16 mouse cellular contexts compared by ENCODE assay signal in the genomic region with DNA sequence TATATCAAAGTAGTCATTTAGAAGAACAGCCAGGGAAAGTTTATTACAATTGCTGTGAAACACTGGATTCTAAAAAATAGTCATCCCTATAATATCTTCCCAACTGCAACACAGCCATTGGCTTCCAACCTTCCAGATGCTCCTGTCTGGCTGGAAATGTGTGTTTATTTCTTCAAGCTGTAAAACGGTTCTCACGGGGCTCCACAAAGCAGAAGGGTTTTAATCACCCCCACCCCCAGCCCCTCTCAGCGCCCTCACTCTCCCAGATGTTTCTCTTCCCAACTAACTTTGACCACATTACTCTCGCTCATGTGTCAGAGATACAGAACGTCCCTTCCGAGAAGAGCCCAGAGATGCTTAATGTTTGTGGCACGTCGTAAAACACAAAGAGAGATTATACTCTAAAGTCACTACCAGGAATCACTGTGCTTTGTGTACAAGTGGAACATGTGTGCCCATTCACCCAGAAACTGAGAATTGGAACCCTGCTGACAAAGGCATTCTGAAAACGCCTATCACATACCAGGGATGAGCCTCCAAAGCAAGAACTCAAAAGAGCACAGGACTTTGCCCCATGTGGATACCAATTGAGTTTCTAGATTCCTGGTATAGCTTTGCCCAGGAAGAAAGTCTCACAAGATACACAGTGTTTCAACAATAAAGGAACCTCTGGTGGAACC. TPM values are rescaled to one million over a fixed set of nuclear protein-coding genes. Genes with fewer than 3 reads are reported as not detected.
DNase-seq lines count a peak whose midpoint lies in the region; ATAC-seq and TF ChIP-seq lines count a peak whose summit lies in the region.
"Had no signal": no experiment of that assay in that cellular context is flagged by ENCODE, and none has a peak within 500 bp of the region (broad histone marks: within the 10 kb centered on the region; RNA-seq: fewer than 3 reads in every experiment).

No protein-coding gene starts in this region.

- H3K27me3 ChIP-seq in limb, embryonic 15.5 days = no peaks in the 10 kb centered on the region
- no peaks in the 10 kb centered on the region for H3K27me3 ChIP-seq in forebrain, embryonic 14.5 days (replicated peaks; ENCODE audit: control insufficient read depth, insufficient read depth, low read length)
- H3K27me3 ChIP-seq: CH12.LX had no signal

- H3K9ac ChIP-seq in limb, embryonic 15.5 days = no peak overlapping the region
- no peak overlapping the region for H3K9ac ChIP-seq in forebrain, embryonic 14.5 days (ENCODE audit: low read length)
- H3K9ac ChIP-seq: hindbrain, embryonic 14.5 days had no signal

- ATAC-seq in limb, embryonic 15.5 days (ENCODE audit: insufficient number of reproducible peaks, low FRiP score, low TSS enrichment, low read depth) = peak; percentile 64
- no peak for ATAC-seq in forebrain, embryonic 14.5 days

- H3K9me3 ChIP-seq in limb, embryonic 15.5 days = no peaks in the 10 kb centered on the region
- no peaks in the 10 kb centered on the region for H3K9me3 ChIP-seq in forebrain, embryonic 14.5 days (replicated peaks; ENCODE audit: control insufficient read depth, low read length)
- H3K9me3 ChIP-seq: megakaryocyte, embryonic 14.5 days had no signal

- no peak overlapping the region for H3K4me3 ChIP-seq in lung, adult 2 months (replicated peaks; ENCODE audit: extremely low read depth, low read depth, low read length)
- no peak overlapping the region for H3K4me3 ChIP-seq in limb, embryonic 15.5 days
- H3K4me3 ChIP-seq in forebrain, embryonic 14.5 days (ENCODE audit: low read depth, low read length) = no peak overlapping the region
- H3K4me3 ChIP-seq: megakaryocyte, embryonic 14.5 days; myocyte had no signal

- H3K27ac ChIP-seq in limb, embryonic 15.5 days = peak overlapping the region; percentile 18; the same call in 1 of the 2 replicates
- no peak overlapping the region for H3K27ac ChIP-seq in forebrain, embryonic 14.5 days (ENCODE audit: low read depth, low read length)
- H3K27ac ChIP-seq: hindbrain, embryonic 14.5 days had no signal

- no peak for TF ChIP-seq POLR2A in lung, adult 2 months (IDR thresholded peaks at IDR 0.05; ENCODE audit: borderline replicate concordance, extremely low read depth, low read depth, low read length)

- no peak for TF ChIP-seq CTCF in lung, adult 2 months (IDR thresholded peaks at IDR 0.05; ENCODE audit: insufficient read depth, low read length)

- H3K4me1 ChIP-seq in lung, adult 2 months (ENCODE audit: control insufficient read depth, insufficient read depth, low read length) = no peaks in the 10 kb centered on the region; the same call in 1 of the 2 replicates
- peaks cover 7% of the 10 kb centered on the region; the same call in 1 of the 2 replicates for H3K4me1 ChIP-seq in limb, embryonic 15.5 days
- no peaks in the 10 kb centered on the region for H3K4me1 ChIP-seq in forebrain, embryonic 14.5 days (ENCODE audit: control insufficient read depth, insufficient read depth, low read length)
- H3K4me1 ChIP-seq: megakaryocyte, embryonic 14.5 days had no signal

- no peak overlapping the region for H3K4me2 ChIP-seq in limb, embryonic 15.5 days
- no peak overlapping the region for H3K4me2 ChIP-seq in forebrain, embryonic 14.5 days (ENCODE audit: low read length)
- H3K4me2 ChIP-seq: hindbrain, embryonic 14.5 days had no signal

- DNase-seq in lung, adult 2 months = peak; percentile 1
- no peak for DNase-seq in lung, postnatal 25 days (ENCODE audit: low spot score)
- DNase-seq in forelimb bud, embryonic 11.5 days (ENCODE audit: low read depth, low spot score) = peak; percentile 42
- DNase-seq in kidney, adult 9 months = peak; percentile 59
- DNase-seq in cerebellum, postnatal 10 days = no peak
- no peak for DNase-seq in forebrain, embryonic 14.5 days (ENCODE audit: low spot score)
- DNase-seq in yolk sac, embryonic 10.5 days (ENCODE audit: low spot score) = no peak
- DNase-seq: adrenal gland, postnatal 36 days; cerebellum, adult 11-12 months; liver; thymus, adult 18-20 months had no signal

- 64% methylated on average over 9 of the region's 9 CpGs for WGBS in lung, adult 2 months
- 23% methylated on average over 9 of the region's 9 CpGs for WGBS in limb, embryonic 15.5 days
- 64% methylated on average over 9 of the region's 9 CpGs for WGBS in forebrain, embryonic 14.5 days

- no peaks in the 10 kb centered on the region for H3K36me3 ChIP-seq in limb, embryonic 15.5 days
- no peaks in the 10 kb centered on the region for H3K36me3 ChIP-seq in forebrain, embryonic 14.5 days (ENCODE audit: control insufficient read depth, insufficient read depth, low read length)

RNA-seq across cellular contexts. Expression of a gene that starts 32.5 kb away (rescaled TPM):
- 26.8 and 27.5 TPM in 2 replicates for polyA plus RNA-seq in lung, adult 2 months (2012; rRNA removed)
- polyA plus RNA-seq in limb, embryonic 15.5 days (2015; fragmentation: Nextera tagmentation; extraction: Ambion mirVana) = 45.0 TPM in 2 replicates
- 9.6 and 10.9 TPM in 2 replicates for polyA plus RNA-seq in forebrain, embryonic 14.5 days (2014; fragmentation: Nextera tagmentation; extraction: Ambion mirVana)

Comparison
In these comparisons a context has a peak if more than half of its experiments do, and no peak if none do; other contexts are left out.
1. DNase-seq: peak in lung, adult 2 months (single experiment), forelimb bud, embryonic 11.5 days (single experiment) and kidney, adult 9 months (single experiment); none in lung, postnatal 25 days (single experiment), cerebellum, postnatal 10 days (0 of 2), forebrain, embryonic 14.5 days (single experiment) and yolk sac, embryonic 10.5 days (single experiment).